Mouse (Mus musculus): ENCODE measurements around the gene Slc29a2. TPM values are rescaled to one million over a fixed set of nuclear protein-coding genes. Genes with fewer than 3 reads are reported as not detected.

Gene Slc29a2
- total RNA-seq, 2 experiments from 2014 or later = 15.2 to 15.3 TPM

DNA sequence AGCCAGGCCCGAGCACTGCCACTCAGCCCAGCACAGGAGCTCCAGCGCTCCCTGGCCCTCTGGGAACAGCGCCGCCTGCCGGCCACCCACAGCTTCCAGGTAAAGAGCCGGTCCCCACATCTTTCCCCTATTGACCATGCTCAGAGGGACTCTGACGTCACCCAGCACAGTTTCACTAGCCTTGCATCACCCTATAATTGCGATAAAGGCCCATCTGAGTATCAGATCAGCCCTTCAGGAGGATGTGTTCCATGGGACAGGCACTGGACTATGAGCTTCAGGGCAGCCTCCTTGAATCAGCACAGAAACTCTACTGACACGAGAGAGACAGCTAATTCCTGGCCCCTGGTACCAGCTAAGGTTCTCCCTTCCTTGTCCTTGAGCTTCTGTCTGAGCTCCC lies 30.2 kb downstream of the Slc29a2 start:
- intact Hi-C loops (cut with DNase I) = no loop called here
- peak; percentile 57 to 68 for DNase-seq

DNA sequence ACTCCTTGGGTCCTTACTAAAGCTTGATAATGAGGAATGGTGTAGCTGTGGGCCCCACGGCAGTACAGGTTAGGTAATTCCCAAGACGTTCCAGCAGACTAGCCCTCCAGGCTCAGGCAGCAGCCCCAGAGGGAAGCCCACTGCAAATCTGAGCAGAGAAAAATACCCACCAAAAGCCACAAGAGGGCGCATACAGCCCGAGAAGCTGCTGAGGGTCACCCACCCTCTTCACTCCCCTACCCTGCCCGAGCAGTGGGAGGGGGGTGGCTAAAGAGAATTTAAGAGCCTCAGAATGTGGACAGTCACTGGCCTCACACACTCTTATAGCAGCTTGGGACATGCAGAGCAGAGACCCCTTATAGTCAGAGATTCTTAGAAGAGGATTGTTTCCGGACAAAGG lies 32.6 kb downstream of the Slc29a2 start:
- peak; percentile 50 to 67 for DNase-seq

DNA sequence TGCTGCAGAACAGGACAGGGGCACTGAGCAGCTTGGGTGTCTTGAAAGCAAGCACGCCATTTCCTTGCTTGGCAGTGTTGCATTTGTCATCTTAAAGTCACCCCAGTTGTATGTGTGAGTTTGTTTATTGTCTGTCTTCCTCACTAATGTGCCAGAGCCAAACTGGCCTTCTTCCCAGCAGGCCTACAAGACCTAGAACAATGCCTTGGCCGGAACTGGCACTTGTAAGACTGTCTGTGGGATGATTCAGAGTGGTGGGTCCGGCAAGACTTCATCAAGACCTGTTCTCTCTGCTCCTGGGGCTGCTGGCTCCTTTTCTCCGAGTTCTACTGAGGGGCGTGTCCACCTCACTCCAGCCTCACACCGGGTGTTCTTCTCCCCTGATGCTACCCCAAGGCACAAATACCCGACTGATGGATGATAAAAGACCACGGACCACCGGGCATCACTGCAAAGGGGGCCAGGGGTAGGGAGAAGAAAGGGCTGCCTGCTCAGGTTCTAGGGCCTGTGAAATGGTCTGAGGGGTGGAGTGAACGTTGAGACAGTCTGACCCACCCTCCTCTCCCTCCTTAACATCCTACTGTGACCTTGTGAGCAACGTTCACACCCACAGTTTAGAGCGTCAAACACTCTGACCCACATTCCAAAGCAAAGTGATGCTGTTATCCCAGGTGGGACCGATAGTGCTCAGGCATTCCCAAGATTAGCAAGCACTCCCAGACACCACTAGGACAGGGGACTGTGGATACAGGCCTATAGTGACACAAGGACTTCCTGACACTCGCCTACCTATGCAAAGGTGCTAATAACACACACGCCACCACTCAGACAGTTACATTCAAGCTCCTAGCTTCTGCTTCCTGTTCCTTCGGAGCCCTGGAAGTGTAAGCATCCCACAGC lies 34.5 kb downstream of the Slc29a2 start:
- no peak for DNase-seq
- intact Hi-C loops (cut with DNase I) = no loop called here

More for the DNA sequence above, 32.6 kb downstream of the Slc29a2 start:
- intact Hi-C loops (cut with DNase I) = loop anchor here (1.0 kb wide), 1 partner anchor 17 kb away; no protein-coding TSS in a partner anchor

DNA sequence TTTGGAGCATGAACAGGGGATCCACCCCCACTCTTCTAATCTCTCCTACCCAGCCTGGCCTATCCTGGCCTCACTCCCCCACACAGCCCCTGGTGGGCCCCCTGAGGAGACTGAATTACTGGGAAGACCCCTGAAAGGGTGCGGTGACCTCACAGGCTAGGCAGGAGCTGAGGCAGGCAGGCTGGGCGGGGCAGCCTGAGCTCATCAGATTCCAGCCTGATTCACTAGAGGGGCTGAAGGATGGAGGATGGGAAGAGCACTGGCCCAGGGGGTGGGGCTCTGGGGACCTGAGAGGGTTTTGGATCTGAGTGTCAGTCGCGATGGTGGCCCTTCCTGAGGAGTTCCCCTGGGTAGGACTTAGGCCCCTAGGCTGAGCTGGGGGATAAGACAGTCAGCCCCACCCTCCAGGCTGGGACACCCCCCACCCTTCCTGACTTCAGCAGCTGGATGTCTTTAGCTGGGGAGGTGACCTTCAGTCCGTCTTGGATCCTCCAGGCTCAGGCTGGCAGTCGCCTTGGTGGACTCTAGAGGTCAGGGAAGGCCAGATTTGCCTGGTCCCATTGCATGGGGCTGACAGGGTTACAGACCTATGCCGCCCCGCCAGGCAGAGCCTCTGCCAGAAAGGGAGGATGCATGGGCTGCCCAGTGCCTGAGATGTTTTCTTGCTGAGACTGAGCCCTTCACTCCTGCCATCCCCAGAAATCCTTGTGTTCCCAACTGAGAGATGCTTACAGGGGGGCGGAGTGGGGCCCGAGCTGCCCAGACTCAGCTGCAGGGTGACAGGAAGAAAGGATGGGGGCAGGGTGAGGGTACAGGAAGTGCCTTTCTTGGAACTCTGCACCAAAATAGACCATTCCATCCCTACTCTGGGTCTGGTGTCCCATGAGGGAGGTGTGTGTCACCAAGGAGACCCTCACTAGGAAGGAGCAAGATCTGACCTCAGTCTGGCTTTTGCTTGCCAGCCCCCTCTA lies 35.4 kb downstream of the Slc29a2 start:
- peak; percentile 43 to 51 for DNase-seq
- intact Hi-C loops (cut with DNase I) = no loop called here

DNA sequence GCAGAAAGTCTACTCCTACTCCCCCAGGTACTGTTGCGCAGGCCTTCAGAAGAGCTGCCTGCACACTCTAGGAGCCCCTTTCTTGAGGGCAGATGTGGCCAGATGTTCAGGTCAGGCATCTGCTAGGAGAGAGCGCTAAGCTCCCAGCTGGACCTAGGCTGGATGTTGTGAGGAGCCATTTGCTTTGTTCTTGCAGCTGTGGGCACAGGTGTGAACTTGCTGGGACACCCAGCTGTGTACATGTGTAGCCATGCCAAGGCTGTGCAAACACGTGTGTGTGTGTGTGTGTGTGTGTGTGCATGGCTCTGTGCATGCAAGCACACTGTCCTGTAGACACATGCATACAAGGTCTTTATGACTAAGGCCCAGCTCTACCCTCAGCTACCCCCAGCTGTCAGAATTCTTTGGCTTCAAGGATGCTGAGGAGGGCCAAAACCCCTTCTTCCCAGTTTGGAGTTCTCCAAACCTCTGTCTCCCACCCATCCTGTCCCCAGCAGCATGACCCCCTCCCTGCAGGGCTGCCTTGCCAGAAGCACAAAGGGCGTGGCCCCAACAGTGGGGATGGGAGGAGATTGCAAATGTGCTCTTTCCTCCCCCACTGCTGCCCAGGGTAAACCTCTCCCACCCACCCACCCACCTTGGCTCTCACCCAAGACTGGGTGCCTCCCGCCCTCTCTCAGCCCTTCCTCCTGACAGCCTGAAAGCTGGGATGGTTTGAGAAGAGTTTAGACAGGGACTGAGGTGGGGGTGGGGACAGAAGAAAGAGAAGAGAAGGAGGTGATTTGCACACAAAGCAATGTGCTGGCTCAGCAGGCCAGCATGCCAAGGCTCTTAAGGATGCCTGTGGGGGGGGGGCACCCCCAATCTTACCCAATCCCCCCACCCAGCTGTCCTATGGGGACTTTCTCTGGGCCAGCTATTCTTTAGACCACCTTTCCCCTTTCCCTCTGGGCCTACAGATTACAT lies 37.0 kb downstream of the Slc29a2 start:
- intact Hi-C loops (cut with DNase I) = no loop called here
- peak; percentile 59 to 68 for DNase-seq

DNA sequence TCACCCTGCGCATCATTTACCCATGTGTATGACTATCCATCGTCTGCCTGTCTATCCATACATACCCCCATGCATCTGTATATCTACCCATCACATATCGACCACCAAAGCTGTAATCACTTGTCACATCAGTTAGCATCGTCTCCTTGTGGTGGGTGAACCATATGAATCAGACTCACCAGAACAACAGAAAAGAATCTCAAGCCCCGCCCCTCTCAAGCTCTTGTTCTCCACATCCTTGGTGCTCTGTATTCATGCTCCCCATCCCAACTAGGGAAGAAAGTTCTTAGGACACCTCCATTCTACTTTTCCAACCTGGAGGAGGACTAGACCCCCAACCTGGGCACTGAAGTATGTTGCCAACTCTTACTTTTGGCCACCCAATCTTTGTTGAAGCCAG lies 38.4 kb downstream of the Slc29a2 start:
- intact Hi-C loops (cut with DNase I) = no loop called here
- DNase-seq = no peak

DNA sequence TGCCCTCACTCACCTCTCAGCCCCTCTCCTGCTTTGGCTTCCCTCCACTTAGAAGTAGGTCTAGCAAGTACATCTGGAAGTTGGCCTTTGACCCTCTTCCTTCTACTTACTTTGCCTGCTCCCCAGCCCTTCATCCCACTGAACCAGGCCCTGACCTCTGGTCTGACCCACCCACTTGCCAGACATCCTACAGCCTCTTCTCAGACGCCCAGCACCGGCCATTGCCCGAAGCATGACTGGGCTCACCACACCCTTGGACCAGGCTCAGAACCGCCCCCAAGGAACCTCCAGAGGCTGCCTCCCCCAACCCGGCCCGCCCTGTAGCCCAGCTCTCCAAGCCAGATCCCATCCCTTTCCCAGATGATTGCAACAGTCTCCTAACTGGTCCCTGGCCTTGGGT lies 38.8 kb downstream of the Slc29a2 start:
- intact Hi-C loops (cut with DNase I) = no loop called here
- peak; percentile 56 to 58 for DNase-seq

DNA sequence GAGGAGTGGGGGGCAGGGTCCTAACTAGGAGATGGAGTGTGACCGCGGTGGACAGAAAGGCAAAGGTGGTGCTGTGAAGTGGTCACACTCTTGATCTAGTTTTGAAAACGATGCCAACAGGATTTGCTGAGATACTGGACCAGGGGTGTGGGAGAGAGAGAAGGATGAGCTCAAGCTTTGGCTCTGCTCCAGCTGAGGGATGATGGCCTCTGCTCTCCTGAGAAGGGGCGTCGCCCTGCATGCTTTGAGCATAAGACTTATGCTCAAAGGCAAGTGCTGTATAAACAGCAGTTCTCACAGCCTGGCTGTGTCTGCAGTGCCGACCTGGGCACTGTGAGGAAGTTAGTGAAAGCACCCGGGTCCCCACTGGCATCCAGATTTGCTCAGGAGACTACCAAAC lies 41.4 kb downstream of the Slc29a2 start:
- peak; percentile 40 to 55 for DNase-seq

DNA sequence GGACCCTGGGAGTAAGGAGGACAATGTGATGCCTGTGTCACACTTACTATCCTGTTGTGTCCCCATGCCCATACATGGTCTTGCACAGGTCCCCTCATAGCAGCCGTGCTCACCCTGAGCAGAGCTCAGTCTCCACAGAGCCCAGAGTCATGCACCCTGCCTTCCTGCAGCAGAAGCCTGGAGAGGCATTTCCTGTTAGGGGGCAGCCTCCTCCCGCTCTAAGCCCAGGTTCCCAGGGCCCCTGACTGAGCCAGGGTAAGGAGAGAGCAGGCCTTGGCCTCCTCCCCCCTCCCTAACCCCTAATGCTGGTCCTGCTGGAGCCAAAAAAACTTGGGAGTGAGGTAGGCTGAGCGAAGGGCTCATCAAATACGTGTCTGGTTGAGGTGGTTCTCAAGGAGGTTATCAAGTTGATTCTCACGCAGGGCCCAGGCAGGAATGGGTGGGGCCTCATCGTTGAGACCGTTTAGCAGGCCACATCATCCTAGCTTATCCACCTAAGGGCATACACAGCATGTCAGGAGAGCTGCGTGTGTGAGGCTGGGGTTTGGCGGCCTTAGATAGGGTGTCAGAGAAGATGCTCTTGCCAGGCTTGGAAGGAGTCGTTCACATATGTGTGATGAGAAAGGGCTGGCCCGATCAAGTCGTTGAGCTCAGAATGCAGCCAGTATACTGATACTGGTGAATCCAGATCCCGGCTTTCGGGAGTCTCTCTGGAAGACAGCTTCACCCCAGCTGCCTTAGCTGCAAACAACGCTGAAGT lies 43.6 kb downstream of the Slc29a2 start:
- no peak for DNase-seq
- intact Hi-C loops (cut with DNase I) = no loop called here

More for the DNA sequence above, 41.4 kb downstream of the Slc29a2 start:
- intact Hi-C loops (cut with DNase I) = no loop called here

DNA sequence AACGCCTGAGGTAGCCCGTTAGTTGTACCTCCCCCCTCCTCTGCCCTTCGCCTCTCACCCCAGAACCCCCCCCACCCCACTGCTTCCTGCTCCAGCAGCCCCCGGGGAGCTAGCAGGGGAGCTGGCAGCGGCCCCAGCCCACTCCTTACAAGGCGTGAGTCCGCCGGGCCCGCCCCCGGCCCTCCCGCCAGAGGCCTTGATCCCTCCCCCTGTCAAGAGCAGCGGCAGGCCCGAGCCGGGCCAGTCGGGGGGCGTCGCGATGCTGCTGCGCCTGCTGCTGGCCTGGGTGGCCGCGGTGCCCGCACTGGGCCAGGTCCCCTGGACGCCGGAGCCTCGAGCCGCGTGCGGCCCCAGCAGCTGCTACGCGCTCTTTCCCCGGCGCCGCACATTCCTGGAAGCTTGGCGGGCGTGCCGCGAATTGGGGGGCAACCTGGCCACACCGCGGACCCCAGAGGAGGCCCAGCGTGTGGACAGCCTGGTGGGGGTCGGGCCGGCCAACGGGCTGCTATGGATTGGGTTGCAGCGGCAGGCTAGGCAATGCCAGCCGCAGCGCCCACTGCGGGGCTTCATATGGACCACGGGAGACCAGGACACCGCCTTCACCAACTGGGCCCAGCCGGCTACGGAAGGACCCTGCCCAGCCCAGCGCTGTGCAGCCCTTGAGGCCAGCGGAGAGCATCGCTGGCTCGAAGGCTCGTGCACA lies 44.4 kb downstream of the Slc29a2 start, which contains the start of gene Cd248:
Gene Cd248, plus strand, starts transcription at position 212 of the 703 bp plus-strand sequence.
- intact Hi-C loops (cut with DNase I) = no loop called here

DNA sequence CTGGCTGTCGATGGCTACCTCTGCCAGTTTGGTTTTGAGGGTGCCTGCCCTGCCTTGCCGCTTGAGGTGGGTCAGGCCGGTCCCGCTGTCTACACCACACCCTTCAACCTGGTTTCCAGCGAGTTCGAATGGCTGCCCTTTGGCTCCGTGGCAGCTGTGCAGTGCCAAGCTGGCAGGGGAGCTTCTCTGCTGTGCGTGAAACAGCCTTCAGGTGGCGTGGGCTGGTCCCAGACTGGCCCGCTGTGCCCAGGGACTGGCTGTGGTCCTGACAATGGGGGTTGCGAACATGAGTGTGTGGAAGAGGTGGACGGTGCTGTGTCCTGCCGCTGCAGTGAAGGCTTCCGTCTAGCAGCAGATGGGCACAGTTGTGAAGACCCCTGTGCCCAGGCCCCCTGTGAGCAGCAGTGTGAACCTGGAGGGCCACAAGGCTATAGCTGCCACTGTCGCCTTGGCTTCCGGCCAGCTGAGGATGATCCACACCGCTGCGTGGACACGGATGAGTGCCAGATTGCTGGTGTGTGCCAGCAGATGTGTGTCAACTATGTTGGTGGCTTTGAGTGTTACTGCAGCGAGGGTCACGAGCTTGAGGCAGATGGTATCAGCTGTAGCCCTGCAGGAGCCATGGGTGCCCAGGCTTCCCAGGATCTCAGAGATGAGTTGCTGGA lies 45.0 kb downstream of the Slc29a2 start:
- intact Hi-C loops (cut with DNase I) = no loop called here
- DNase-seq = peak in 1 of 2 experiments; percentile 40

More for the DNA sequence above, 44.4 kb downstream of the Slc29a2 start, which contains the start of gene Cd248:
- DNase-seq = peak; percentile 85 to 87

DNA sequence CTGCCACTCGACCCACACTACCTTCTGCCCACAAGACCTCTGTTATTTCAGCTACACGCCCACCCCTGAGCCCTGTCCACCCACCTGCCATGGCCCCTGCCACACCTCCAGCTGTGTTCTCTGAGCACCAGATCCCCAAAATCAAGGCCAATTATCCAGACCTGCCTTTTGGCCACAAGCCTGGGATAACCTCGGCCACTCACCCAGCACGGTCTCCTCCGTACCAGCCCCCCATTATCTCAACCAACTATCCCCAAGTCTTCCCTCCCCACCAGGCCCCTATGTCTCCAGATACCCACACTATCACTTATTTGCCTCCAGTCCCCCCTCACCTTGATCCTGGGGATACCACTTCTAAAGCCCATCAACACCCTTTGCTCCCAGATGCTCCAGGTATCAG lies 45.8 kb downstream of the Slc29a2 start:
- intact Hi-C loops (cut with DNase I) = no loop called here
- no peak for DNase-seq

DNA sequence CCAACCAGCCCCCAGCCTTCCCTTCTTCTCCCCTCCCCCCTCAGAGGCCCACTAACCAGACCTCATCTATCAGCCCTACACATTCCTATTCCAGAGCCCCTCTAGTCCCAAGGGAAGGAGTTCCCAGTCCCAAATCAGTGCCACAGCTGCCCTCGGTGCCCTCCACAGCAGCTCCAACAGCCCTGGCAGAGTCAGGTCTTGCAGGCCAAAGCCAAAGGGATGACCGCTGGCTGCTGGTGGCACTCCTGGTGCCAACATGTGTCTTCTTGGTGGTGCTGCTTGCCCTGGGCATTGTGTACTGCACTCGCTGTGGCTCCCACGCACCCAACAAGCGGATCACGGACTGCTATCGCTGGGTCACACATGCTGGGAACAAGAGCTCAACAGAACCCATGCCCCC lies 46.3 kb downstream of the Slc29a2 start:
- no peak for DNase-seq
- intact Hi-C loops (cut with DNase I) = loop anchor here (5.0 kb wide), 1 partner anchor 53 kb away; no protein-coding TSS in a partner anchor

DNA sequence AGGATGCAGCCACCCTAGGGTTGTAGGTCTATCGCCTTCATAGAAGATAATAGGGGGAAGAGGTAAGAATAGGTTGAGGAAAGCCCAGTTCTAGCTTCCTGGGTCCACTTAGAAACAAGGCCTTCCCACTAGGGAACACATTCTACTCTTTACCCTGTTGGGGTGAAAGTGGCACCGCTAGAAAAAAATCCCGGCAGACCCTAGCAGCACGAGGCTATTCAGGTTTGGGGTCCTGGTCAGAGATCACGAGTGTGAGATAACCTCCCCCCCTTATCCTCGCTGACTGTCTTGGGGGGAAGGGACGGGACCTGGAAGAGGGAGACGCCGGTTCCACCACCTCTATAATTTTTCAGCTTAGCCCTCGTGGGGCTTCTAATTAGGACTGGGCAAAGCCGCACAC lies 47.4 kb downstream of the Slc29a2 start:
- DNase-seq = no peak
- intact Hi-C loops (cut with DNase I) = loop anchor here (5.0 kb wide), 1 partner anchor 54 kb away; no protein-coding TSS in a partner anchor

DNA sequence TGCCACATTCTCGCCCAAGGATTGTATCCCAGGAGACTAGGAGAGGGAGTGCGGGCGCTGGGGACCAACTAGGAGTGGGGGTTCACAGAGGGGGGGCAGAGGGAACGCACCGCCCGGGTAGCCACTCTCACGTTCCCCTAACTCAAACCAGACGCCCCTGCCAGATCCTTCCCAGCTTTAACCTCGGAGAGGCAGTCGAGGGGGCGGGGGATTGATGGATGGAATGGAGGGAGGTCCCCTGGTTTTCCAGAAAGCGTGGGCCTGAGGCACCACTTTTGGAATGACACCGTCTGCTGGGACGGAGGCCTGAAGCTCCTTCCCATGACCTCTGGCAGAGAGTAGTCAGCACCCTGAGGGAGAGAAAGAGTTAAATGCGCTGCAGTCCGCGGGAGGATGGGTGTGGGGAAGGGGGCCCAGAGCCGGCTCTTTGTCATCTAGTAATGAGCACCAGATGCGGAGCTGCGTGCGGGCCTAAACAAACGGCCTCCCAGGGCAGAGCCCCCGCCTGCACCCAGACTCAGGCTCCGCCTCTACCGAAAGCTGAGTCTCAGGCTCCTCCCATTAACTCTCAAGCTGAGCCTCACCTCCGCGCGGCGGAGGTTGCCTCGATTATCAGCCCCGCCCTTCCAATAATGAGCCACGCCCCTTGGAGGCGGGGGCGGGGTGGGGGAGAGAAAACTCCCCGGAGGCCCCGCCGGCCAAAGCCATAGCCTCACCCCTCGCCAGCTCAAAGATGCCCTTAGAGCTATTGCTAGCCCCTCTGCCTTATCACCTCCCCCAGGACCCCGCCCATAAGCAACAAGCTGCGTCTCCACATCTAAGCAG lies 48.1 kb downstream of the Slc29a2 start:
- intact Hi-C loops (cut with DNase I) = loop anchor here (5.0 kb wide), 1 partner anchor 54 kb away; no protein-coding TSS in a partner anchor

DNA sequence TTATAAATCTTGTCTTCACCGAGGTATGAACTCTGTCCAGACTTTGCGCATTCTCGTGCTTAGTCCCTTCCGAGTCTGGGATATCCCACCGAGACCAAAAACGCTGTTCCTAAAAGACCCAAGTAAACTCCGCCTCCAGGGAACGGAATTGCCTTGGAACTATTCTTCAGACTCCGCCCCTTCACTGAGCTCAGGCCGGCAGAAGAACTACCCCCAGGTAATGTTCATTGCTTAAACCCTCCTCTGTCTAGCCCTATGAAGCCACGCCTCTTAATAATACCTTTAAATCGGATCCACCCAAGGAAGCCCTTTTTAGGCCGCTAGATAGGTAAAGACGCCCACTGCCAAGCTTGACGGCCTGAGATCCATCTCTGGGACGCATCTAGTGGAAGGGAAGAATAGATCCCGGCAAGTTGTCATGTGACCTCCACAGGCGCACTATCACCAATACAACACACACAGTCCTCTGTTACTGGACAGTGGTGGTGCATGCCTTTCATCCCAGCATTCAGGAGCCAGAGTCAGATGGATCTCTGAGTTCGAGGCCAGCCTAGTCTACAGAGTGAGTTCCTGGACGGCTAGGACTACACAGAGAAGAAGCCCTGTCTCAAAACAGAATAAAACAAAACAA lies 48.8 kb downstream of the Slc29a2 start:
- intact Hi-C loops (cut with DNase I) = loop anchor here (1.0 to 5.0 kb wide), 2 partner anchors 16 to 55 kb away; no protein-coding TSS in a partner anchor
- DNase-seq = peak in 1 of 2 experiments; percentile 41

More for the DNA sequence above, 48.1 kb downstream of the Slc29a2 start:
- DNase-seq = peak; percentile 76 to 78

All from heart, postnatal 14 days (tissue).